Mouse (Mus musculus) R1 (cell line): ENCODE measurements around the gene Inf2.

Experiments
- DNase-seq: peaks from one replicate; pipeline ENCODE4 v3.0.0-alpha.2; 2018; ENCODE audit warnings: low read depth, low spot score

The Inf2 gene

DNA sequence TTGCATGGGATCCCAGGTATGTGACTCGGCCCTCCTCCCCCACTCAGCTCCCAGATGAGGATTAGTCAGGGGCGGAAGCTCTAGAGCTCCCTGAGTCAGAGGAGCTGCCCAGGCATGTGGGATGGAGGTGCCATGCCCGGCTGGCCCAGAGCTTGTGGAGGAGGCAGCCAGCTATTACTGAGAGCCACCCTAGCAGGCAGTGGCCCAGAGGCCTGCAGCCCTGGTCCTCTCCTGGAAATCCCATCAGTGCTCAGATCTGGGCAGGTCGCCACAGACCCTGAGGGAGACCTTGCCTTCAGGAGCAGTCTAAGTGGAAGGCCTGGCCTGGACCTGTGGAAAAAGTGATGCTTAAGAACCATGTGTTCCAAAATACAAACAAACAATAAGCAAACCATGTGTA, 7.0 kb downstream of the Inf2 start:
- DNase-seq, result no peak

DNA sequence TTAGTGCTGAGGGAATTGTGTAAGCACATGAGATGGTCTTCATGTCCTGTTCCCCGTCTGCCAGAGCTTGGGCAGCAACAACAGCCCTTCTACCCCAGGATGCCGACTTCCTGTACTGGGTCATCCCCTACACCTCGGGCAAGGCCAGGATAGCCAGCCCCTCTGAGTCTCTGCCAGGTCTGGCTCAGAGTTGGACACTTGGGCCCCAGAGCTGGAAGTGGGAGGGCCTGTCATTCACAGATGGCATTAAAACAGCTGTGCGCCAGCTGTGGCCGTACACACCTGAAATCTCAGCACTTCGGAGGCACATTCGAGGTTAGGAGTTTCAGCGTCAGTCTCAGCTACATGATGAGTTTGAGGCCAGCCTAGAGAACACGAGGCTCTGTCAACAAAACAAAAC, 7.9 kb downstream of the Inf2 start:
- no peak for DNase-seq

DNA sequence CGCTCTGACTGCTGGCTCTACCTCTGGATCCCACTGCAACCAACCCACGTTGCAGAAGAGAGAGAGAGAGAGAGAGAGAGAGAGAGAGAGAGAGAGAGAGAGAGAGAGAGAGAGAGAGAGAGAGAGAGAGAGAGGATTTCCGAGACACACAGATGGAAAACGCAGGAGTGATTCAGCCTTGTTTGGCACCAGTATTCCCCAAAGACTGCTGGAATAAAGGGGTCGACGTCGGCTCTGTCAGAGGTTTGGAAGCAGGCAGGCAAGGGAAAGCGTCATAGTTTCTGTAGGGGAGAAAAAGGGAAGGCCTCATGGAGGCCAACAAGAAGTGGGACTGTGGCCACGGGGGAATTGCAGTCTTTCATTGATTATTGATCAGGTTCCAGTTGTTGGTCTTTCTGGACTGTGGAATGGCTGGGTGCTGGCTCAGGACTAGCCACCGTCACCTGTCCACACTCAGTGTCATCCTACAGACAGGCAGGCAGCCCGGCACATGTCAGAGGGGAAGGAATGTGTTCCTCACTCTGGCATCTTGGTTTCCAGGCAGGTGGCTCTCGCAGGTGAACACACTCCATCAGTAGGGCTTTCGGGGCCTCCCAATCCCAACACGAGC, 8.4 kb downstream of the Inf2 start:
- DNase-seq, result no peak

DNA sequence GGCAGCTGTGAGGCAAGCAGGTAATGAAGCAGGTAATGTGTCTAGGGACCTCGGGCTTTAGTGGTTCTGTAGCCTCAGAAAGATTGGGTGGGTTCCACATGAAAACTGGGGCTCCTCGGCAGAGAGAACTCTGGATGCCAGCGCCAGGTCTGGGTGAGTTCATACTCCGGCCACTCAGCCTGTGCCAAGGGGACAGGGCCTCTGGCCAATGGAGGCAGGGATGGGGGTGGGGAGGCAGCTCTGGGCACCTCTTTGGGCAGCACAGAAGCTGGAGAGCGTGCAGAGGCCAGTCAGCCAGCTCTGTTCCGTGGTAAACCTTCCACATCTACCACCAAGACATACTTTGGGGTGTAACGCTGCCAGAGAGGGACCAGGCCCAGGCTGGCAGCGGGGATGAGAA, 9.0 kb downstream of the Inf2 start:
- no peak for DNase-seq

DNA sequence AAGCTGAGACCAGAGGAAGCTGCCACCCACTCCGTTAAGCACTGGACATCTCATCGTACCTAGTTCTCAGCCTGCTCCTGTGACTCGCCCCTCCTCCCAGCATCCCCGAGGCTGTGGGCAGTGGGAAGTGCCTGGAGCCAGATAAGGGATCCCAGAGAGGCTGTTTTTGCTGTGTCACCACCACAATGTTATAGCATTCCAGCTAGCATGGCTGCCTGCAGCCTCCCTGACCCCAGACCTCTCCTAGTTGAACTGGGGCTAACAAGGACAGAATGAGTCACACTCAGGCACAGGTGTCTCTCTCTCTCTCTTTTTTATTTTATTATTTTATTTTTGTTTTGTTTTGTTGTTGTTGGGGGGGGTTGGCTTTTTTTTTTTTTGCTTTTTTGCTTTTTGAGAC, 10.6 kb downstream of the Inf2 start:
- DNase-seq, result no peak

DNA sequence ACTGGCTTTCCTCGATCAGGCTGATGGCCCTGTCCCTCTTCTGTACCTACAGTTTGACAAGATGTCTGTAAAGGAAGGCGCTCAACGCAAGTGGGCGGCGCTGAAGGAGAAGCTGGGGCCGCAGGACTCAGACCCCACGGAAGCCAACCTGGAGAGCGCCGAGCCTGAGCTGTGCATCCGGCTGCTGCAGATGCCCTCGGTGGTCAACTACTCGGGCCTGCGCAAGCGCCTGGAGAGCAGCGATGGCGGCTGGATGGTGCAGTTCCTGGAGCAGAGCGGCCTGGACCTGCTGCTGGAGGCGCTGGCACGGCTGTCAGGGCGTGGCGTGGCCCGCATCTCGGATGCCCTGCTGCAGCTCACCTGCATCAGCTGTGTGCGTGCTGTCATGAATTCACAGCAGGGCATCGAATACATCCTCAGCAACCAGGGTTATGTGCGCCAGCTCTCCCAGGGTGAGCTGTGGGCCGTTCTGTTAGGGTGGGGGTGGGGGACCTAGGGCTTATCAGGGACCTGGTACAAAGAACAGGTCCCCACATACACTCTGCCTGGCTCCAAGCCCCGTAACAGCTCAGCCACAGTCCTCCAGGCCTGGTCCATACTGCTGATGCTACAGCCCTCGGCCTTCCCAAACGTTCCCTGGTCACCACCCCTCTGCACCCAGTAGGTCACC, 11.5 kb downstream of the Inf2 start:
- DNase-seq, result peak; percentile 37

DNA sequence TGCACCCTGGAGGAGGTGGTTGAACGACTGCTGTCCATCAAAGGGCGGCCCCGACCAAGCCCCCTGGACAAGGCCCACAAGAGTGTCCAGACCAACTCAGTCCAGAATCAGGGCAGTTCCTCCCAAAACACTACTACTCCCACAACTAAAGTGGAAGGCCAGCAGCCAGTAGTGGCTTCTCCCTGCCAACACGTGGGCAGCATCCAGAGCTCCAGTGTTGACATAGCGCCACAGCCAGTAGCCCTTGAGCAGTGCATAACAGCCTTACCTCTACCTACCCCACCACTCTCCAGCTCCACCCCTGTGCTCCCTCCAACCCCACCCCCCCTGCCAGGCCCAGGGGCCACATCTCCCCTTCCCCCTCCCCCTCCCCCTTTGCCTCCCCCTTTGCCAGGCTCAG, 15.4 kb downstream of the Inf2 start:
- DNase-seq, result no peak

DNA sequence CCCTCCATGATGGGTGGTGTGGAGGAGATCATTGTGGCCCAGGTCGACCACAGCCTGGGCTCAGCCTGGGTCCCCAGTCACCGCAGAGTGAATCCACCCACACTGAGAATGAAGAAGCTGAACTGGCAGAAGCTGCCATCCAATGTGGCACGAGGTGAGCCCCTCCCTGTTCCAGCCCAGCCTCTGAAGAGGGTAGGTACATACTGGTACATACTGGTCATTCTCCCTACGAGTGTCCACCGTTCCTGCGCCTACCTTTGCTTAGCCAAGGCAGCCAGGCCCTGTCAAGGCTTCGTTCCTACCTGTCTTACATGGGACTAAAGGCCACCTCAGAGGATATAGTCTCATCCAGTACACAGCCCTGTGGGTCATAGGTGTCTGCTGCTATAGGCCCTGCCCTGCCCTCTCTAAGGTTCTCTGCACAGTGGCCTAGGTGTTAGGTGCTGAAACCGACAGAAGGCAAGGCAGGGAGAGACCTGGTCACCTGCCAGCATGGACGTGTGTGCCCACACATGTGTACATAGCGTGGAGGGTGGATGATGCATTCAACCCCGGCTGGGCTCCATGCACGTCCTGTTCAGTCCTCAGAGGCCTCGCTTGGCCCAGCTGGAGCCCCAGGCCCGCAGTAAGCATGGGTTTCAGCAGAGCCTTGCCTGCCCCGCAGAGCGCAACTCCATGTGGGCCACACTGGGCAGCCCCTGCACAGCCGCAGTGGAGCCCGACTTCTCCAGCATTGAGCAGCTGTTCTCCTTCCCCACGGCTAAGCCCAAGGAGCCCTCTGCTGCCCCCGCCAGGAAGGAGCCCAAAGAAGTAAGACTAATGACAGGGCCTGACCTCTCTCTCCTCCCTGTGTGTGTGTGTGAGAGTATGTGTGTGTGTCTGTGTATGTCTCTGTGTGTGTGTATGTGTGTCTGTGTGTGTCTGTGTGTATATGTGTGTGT, 16.4 kb downstream of the Inf2 start:
- DNase-seq, result peak; percentile 71

DNA sequence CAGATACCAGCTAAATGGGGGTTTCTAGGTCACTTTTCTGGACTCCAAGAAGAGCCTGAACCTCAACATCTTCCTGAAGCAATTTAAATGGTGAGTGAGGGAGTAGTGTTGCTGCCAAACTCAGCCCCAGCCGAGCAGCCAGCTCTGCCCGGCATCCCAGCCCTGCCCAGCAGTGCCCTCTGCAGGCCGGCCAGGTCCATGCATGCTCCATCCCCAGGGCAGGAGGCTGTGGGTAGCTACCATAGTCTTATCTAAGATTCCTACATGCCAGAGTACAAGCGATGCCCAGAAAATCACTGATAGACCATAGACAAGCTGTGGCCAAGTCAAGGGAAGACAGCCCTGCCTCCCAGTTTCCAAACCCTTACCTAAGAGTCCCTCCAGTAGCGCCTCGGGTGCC, 17.2 kb downstream of the Inf2 start:
- DNase-seq, result peak; percentile 45

DNA sequence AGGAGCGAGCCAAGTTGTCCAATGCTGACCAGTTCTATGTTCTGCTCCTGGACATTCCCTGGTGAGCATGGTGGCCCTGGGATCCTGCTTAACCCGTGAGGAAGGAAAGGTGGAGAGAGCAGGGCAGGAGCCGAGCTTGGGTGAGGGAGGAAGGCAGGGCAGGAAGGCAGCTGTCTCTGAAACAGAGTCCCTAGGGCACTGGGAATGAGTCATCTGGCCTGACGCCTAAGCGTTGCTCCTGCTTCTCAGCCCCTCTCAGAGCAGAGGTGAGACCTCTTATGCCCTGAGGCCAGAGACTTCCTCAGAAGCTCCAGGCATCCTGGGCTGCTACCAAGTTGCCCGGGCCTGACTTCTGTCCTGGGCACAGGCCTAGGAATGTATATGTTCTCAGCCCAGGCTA, 18.4 kb downstream of the Inf2 start:
- no peak for DNase-seq

DNA sequence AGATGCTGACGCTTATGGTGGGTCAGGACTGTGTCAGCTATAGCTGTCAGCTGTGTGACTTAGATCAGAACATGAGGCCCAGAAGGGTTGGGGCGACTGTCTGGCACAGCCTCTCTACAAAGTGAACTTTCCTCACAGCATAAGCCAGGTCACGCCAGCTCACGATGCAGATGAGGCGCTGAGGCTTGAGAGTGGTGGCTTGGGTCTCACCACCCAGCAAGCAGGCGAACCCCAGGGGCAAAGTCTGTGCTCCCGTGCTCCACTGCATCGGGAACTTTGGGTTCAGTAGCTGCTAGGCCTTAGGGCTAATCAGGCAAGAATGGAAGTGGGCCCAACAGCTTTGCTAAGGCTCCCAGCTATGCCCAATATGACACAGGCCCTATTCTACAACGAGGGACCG, 20.4 kb downstream of the Inf2 start:
- no peak for DNase-seq

DNA sequence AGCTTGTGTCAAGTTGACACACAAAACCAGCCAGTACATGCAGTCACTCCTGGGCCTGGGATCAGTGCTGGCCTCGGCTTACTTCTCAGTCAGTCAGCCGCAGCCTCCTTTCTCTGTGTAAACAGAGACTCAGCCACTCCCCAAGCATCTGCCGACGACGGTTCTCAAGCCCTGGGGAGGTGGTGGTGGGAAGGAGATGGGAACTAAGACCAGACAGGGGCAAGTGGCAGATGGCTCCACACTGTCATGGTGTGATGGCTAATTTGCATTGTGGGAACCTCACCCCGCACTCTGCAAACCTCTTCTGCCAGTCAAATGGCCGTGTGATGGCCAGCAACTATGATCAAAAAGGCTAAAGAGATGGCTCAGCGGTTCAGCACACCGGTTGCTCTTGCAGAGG, 28.1 kb downstream of the Inf2 start:
- no peak for DNase-seq

DNA sequence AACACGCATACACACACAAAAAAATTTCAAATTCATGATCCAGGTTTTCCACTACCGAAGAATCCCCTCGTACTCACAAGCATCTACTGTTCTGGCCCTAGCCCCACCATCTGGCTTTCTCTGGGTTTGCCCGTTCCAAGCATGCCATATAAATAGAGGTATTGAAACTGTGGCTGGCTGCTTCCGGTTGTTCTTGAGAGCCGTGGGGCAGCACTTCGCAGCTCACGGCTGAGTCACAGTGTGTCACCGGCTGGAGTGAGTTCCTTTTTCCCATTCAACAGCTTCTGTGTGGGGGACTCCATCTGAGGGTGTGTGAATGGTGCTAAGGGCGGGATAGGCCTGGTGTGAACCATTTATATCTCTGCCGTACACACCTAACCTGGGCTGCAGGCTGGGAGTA, 28.6 kb downstream of the Inf2 start:
- no peak for DNase-seq

DNA sequence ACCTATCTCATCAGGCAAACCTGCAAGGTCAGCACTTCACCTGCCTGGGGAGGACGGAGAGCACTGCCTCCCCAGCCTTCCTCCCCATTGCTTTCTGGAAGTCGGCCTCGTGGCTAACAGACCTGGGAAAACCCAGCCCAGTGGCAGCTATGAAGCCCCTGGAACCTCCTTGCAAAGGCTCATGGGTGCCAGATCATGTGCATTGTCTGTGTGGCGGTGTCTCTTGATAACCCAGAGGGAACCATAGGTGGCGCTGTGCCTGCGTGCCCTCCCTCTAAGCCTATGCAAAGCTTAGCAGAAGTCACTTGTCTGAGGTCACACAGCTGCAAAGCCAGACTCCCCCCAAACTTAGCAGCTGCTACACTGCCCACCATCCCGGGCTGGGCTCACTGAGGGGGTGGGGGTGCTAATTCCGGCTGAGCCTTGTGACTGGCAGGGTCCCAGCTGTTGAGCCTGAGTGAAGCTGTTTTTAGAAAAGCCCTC, 29.4 kb downstream of the Inf2 start:
- DNase-seq, result peak; percentile 89

DNA sequence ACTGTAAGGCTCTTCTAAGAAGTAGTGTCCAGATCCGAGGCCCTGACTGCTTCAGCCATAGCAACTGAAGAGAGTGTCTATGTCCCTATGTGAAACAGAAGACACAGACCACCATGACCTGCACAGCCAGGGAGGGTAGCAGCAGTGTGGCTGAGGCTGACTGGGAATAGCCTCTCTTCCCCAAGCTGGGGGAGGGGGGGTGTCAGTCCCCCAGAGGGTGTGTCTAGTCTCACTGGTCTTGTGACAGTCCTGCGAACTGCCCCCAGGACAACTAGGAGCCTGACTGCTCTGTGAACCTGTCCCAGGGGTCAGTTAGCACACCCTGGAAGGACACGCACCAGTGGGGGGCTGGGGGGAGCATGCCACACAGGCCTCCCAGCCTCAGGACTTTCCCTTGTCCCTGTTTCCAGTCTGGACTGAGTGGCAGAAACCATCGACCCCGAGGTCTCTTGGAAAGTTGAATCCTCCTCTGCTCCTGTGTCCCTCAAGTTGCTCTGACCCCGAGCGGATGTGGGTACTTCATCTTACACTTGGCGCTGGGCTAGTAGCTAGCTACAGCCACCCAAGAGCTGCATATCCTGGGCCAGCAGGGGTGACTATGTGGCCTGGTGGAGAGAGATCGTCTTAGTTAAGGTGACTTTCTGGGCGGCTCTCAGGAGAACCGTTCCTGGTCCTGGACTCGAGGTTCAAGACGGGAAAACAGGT, 30.5 kb downstream of the Inf2 start:
- DNase-seq, result no peak

DNA sequence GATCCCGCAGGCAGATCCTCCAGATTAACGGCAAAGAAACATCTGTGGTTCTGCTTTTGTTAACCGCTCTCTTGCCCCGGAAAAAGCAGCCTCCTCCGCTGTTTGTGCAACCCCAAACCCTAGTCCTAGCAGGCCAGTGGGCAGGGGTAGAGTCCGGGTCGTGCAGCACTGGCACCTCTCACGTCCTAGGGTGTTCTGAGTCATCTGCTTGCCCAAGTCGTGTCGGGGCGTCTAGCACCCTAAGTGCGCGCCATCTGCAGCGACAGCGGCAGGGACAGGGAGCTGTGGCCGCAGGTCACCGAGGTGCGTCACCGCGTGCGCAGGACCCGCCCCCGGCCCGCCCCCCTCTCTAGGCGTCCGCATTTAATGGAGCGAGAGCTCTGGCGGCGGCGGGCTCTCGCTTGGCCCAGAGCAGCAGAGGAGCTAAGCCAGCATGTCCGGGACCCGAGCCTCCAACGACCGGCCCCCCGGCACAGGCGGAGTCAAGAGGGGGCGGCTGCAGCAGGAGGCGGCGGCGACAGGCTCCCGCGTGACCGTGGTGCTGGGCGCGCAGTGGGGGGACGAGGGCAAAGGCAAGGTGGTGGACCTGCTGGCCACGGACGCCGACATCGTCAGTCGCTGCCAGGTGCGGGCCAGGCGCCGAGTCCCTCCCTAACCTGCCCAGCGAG, 31.2 kb downstream of the Inf2 start, which contains the start of gene Adssl1:
Gene Adssl1, plus strand, starts transcription at position 360 of the 668 bp plus-strand sequence.
- DNase-seq, result peak; percentile 49

DNA sequence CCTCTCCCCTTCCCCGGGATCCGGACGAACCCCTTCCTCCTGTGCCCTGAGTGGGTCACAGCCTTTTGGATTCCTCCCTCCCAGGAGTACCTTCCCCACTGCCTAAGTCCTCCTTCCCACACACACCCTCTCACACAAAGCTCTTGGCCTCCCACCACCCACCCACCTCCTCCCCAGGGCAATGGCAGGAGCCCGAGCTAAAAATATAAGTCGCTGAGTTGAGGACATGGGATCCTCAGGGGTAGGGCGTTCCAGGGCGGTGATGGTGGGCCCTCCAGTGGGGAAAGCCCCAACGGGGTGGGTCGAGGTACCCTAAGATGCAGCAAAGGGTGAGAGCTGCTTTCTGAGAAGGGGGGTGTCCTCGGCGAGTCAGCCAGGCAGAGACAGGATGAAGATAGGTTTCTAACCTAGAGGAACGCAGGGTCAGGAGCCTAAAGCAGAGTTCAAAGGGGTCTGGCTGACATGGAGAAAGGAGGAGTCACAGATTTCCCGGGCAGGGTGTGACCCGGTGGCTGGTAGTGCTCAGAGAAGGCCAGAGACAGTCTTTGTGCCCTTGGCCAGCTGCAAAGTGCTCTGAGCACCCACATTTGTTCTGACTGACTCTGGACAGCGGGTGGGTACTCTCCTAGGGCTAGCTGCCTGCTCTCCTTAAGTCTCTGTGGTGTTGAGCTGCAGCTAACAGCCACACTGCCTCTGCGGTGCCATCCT, 31.9 kb downstream of the Inf2 start:
- DNase-seq, result no peak

DNA sequence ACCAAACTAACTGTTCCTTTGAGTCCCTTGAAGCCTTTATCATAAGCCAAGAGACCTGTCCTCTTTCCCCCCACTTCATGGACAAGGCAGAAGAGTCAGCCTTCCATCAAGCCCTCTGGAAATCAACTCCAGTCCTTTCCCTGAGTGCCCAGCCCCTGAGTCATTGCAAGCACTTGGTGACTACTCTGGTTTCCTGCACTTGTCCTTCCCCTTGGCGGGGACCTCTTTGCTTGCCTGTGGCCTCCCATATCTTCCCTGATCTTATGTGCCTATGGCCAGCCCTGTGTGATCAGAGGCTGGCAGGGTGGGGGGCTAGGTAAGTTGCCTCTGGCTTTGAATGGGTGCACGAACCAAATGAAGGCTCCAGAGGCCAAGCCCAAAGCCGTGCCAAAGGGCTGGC, 33.3 kb downstream of the Inf2 start:
- DNase-seq, result no peak

DNA sequence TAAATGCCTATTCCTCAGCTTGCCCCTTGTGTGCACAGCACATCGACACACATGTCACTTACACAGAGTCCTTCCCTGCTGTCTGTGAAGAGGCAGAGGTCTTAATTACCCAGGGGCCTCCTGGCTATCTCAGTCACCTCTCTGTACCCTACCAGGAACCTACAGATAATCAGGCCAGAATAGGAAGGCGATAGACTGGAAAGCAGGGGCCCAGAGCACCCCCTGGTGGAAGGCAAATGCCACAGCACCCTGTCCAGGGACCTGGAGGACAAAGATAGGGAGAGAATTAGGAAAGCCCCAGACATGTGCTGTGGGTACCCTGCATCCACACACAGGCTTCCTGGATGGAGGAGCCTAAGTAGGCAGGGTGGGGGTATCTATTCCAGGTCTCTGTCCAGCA, 35.2 kb downstream of the Inf2 start:
- peak; percentile 68 for DNase-seq

DNA sequence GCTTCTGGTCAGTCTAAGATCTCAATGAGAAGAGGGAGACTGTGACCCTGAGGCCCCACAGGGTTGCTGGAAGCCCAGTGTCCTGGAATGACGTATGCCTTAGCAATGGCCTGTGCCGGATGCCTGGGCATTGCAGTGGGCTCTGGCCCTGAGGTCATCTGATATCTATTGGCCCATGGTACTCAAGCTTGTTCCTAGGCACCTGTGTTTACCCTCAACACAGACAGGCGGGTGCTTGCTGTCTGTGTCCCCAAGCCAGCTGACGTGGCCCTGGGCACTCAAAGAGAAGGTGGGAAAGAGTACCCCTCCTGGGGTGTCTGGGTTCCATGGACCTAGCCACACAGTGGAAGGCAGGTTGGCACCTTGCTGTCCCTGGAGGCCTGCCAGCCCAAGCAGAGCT, 37.1 kb downstream of the Inf2 start:
- DNase-seq, result no peak

DNA sequence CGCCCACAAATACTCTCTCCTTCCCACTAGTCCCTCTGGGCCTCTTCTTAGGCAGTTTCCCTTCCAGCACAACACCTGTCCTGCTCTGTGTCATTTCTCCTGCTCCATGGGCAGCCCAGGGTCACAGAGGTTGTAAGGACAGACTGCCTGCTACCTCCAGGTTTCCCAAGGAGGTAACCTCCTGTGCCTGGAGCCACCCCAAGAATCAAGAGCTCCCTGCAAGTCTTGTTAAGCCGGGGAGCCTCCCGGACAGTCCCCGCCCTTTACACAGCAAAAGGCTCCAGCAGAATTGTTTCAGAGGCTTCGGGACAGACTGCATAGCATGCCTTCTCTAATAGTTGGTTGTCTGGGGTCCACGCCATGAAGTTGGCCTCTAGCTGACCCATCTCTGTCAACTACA, 37.9 kb downstream of the Inf2 start:
- no peak for DNase-seq
